Mouse (Mus musculus) kidney, postnatal 14 days (tissue): ENCODE measurements at regions not wholly inside any gene's neighbourhood (a gene's known extent, or its start where the extent isn't known, plus 50 kb on each side); places are given as distances from the start of the nearest gene placed in this dataset.

Experiments used
- DNase-seq: peaks from one replicate; pipeline ENCODE4 v3.0.0; 2022; ENCODE audit warnings: mixed read lengths

- DNase-seq, result no peak
Observed at GRCm38 (mm10) chr2:28141975-28142374, 50.8 kb upstream of the Olfm1 start.

GRCm38 (mm10) chr2:28141556-28141955 is 51.2 kb upstream of the Olfm1 start:
- no peak for DNase-seq

- DNase-seq, result peak; percentile 66
Observed at GRCm38 (mm10) chr2:28138583-28138982, 53.9 kb upstream of the Fcnb start.

GRCm38 (mm10) chr2:28134605-28135004 is 49.9 kb upstream of the Fcnb start:
- DNase-seq, result no peak
